Mouse (Mus musculus) frontal cortex, postnatal 14 days (tissue): ENCODE data around the gene Ttc34.

Experiments
- DNase-seq, 2 experiments: peaks; one replicate each; pipeline ENCODE4 v3.0.0; 2022; ENCODE audit warnings: low spot score in 2 of 2

The Ttc34 gene

DNA sequence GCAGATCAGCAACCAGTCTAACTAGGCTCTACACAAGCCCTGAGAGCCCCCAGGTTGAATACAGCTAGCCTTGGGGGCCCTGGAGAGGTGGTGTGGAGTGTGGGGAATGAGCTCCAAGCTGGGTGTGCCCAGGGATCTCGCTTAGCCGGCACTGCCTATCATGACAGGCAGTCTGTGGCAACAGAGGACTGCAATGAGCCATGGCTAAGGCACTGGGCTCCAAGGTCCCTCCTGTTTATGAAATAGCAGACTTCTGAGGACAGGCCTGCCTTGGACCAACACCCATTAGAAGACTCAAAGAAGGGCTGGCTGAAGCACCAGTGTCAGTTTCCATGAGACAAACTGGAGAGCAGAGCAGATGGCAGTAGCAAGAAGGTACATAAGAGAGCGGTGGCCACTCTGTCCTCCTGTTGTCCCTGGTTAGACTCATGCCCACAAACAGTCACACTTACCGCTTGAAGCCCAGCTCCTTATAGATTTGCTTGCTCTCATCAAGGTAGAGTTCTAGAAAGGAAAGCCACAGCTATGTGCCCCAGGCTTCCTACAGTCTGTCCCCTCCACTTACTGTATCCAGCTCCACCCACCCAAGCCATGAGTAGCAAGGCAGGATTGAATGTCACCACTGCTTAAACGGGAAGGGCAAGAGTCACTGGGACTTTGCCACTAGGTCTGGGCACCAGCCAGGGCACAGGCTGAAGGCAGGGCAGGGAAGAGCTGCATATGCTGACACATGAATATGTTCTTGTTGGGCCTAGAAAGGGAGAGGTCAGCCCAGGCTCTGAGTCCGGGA, 60.6 kb downstream of the Ttc34 start:
- no peak for DNase-seq

DNA sequence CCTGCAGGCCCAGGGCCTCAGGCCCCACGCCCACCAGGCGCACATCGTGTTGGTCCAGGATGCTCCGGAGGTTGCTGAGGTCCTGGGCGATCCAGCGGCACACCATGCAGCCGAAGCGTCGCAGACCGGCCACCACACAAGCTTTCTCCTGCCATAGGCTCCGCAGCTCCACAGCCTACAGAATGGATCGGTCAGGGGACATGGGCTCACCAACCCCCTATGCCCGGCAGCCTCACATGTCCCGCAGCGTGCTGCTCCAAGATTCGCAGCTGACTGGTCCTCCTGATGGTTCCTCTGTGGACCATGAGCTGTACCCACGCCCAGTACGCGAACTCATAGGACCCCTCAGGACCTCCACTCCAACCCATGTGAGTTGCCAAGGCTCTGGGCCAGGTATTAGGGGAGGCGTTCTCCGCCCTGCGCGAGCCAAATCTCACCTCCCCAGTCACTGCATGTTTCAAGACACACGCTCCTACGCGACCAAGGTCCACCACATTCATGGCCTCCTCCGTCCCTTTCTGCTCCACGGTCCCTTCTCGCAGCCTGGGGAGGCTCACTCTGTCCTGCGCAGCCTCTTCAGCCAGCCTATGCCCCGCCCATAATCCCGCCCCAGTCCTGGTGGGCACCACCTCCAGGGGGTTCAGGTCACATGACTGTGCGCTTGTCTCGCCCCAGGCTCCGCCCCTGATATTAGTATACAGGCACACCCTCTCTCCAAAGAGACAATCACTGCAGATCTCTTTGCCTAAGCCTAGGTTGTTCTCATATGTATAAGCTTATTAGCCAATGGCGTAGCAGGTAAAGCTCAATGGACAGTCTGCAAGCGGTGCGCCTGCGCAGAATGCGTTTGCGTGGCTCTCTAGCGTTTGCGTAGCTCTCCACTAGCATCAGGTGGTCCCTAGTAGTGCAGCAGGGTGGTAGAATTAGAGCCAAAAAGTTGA, 61.5 kb downstream of the Ttc34 start, which contains the start of gene Fam213b:
Fam213b (minus strand) TSS at position 630 of the 941 bp plus-strand sequence.
- DNase-seq, result peak; percentile 64 to 68

DNA sequence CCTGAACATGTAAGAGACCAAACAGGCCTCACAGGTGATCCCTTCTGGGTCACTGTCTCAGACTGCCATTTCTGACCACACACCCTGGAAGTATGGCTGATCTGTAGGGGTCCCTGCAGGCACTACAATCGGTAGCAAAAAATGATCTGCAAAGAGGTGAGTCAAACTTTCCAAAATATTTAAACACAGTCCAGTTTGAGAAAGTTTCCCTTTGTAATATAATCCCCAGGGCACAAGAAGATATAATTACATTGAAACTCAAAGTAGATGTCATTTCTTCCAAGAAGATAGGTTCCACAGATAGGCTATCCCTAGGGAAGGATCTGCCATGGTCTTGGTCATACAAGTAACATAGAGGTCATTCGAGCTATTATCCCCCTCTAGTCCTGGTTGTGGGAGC, 65.1 kb downstream of the Ttc34 start:
- DNase-seq, result no peak

DNA sequence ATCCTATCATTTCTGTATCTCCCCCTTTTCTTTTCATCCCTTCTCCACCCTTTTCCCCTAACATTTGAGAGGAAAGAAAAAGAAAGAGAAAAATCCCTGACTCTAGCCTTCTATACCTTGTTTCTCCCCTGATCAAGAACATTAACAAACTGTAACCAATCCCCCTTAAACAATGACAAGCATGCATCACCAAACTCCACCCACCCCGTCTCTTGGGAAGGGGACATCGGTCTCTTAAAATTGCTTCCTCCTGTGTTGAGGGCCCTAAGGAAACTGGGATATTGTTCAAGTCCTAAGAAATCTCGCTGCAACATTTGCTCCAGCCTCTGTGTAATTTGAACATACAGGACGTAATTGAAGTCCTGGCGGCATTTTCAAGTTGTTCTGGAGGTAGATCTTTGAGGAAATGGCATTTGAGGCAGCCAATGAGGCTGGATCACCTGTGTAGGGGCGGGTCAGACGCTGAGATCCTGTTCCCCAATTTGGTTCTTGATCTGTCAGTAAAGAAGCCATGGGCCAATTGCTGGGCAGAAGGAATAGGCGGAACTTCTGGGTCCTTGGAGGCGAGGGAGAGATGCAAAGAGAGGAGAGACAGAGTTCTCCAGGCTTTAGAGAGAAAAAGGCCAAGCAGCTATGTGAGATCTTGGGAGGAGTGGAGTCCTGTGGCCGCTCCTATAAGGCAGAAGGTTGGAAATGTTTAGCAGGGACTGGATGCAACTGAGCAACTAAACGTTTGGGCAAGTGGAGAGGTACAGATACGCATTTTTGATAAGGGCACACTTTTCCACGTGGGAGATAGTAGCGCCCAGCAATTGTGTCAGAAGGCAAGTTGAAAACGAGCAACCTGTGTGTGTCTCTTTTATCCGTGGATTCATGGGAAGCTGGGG, 67.2 kb downstream of the Ttc34 start:
- DNase-seq, result peak; percentile 79 to 81

DNA sequence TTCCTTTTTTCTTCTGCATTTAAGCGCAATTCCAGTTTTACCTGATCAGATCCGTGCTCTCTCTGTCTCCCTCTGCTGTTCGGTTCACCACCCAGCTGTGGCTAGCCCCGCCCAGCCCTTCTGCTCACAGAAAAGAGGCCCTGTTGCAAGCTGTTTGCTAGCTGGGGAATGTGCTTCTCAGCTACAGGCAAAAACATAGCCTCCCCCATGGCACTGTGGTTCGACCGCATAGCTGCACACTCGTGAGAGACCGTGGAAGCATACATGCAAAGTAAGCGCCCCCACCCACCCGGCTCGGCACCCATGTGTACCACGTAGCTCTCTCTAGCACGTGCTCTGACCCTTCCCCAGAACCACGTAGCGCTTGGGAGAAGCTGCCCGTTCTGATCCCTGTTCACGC, 70.6 kb downstream of the Ttc34 start:
- peak in 1 of 2 experiments; percentile 44 for DNase-seq

DNA sequence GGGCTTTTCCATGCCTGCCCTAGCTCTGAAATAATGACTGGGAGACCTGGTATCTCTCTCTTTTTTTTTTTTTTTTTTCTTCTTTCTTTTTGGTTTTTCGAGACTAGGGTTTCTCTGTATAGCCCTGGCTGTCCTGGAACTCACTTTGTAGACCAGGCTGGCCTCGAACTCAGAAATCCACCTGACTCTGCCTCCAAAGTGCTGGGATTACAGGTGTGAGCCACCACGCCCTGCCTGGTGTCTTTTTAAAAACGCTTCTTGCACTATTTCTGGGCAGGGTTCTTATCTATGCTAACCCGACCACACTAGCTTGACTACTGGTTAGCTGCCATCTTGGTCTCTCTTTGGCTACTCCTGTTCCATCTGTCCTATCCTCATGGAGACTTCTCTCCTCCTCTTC, 71.2 kb downstream of the Ttc34 start:
- DNase-seq, result no peak

DNA sequence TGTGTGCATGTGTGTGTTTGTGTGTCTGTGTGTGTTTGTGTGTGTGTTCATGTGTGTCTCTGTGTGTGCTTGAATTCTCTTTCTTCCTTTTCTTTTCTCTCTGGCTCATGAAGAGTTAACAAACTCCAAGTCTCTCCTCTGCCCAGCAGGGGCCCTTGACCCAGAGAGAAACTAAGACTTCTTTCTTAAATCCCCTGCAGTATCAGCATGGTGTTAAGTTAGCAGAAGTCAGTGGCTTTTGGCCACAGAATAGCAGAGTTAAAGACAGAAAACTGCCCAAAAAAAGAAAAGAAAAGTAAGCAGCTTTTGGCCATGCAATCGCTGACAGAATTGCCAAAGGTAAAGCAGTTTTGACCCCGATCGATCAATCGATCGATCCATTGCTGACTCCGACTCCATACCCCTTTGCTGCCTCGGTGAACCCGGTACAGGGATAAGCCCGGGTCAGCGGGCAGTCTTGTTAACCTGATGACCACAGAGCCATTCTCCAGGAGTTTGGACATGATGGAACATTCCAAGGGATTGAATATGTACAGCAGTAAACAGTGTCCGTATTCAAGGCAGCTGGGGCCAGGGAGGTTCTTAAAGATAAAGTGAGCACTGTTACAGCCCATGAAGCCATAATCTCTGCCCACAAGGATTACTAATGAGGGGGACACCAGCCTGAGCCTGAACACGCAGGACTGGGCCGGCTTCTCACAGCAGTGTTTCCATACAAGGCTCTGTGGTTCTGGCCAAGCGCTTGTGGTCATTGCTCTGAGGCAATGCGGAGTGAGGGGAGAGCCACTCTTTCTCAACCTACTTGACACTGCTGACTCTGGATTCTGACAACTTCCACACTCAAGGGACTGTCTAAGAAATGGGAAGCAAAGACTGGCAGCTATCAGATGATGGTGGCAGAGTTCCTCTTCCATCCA, 73.6 kb downstream of the Ttc34 start:
- DNase-seq, result no peak

DNA sequence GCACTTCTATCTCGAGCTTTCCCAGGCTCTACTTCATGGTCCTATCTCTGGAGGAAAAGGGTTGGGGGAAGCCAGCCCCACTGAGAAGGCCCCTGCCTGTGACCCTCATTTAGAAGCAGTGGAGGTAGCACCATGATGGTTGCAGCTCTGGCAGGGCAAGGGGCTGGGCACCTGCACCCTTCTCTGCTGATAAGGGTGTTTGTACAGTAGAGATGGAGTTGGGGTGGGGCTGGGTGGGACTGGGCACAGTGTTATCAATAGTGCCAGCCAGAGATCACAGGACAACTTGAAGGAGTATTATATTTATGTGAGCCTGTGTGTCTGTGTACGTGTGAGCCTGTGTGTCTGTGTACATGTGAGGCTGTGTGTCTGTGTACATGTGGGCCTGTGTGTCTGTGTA, 74.4 kb downstream of the Ttc34 start:
- DNase-seq, result no peak

DNA sequence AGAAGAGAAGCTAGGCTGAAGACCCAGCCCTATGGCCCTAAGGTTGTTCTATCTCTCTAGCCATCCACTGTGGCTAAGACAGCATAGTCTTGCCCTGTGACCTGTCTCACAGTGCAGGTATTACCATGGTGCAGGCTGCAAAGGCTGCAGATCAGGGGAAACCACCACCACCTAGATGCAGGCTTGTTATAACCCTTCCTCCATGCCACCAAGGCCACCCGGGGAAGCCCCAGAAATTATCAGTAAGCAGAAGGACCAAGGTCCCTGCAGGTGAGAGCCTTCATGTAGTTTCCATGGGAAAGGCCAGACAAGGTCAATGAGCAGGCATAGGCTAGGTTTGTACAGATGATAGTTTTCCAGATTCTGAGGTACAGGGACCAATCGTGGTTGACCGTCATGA, 76.6 kb downstream of the Ttc34 start:
- DNase-seq, result no peak

DNA sequence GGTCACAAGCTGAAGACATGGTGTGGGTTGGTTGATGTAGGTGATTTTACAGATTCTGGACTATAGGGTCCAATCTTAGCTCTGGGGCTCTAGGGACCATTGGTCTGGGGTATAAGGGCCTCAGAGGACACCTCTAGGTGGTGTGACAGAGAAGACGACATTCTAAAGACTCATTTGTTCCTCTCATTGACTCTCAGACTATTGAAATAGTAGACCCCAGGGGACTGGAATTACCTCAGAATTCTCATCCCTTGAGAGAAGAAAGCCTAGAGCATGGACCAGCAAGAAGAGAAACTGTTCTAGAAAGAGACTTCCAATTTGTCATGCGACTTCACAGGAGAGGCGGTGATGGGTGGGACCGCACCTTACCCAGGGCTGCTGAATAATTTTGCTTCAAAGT, 77.0 kb downstream of the Ttc34 start:
- no peak for DNase-seq

DNA sequence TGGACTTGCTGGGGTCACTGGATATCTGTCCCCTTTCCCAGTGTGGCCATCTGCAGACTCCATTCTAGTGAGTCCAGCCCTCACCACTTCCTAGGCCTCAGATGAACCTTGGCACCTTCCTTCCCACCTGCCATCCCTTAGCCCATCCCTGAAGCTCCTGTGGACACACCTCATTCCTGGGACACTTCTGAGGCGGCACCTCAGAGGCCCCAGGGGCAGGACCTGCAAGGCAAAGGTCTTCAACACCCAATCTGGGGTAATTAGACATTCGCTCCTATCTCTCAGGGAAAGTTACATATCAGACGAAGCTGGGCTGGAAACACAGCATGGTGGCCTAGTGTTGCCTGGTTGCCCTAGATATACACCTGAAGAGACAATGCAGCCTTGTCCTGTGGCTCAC, 77.4 kb downstream of the Ttc34 start:
- no peak for DNase-seq

DNA sequence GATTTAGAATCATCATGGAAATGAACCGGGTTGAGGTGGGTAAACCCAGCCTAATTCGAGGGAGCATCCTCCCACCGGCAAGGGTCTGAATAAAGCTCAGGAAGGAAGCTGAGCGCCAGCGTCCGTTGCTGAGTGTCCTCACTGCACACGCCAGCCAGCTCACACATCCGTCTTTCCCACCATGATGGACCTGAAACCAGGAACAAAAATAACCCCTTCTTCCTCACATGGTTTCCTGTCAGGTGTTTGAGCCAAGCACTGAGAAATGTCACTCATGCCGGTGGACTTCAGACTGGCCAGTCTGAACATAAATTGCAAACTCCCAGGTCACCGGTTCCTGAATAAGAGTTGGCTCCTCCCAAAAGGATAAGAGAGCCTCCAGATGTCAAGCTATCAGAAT, 78.0 kb downstream of the Ttc34 start:
- no peak for DNase-seq

DNA sequence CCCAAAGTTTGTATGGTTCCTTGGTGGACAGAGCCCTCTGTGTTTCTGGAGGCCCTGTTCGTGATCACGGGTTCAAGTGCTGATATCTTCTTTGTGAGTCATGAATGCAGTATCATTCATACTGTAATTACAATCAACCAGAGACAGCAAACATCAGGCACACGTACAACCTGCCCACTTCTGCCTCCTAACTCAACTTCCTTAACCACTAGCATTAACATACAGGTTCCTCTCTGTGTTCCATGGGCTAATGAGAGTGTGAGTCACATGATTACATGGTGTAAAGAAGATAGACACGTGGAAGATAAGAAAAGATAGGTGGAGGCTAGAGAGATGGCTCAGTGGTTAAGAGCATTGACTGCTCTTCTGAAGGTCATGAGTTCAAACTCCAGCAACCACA, 79.4 kb downstream of the Ttc34 start:
- no peak for DNase-seq
